Mouse (Mus musculus): ENCODE data around the gene Olfr763.
"Not testable (repeated sequence)": the region's sequence is repeated elsewhere in the genome, so short reads cannot be mapped to it uniquely, and the experiment has no call there.

The Olfr763 gene

DNA sequence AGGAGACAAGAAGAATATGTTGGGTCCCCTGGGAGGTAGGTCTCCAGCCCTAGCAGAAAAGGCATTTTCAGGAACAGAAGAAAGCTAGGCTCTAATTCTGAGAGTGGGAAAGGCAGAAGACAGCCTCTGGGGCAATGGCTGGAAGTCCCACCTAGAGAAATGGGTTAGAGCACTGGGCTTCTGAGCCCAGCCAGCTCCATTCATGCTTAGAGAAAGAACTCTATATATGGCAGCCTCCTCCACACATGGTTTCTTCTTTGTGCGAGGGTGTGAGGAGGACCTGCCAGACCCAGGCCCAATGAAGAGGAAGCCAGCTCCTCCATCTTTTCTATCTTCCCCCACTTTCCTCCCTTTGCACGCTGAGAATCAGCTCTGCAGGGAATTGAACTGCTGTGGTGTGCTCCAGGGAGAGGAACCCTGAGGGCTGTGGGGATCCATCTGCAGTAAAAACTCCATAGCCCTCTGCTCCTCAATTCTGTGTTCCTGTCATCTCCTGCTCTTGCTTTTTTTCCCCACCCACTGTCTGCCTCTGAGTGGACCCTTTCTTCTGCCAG, at the start of gene Olfr763:
Gene Olfr763 (plus strand): TSS at position 504 of the 554 bp plus-strand sequence.
- no peak for DNase-seq (ENCODE audit: low spot score)

DNA sequence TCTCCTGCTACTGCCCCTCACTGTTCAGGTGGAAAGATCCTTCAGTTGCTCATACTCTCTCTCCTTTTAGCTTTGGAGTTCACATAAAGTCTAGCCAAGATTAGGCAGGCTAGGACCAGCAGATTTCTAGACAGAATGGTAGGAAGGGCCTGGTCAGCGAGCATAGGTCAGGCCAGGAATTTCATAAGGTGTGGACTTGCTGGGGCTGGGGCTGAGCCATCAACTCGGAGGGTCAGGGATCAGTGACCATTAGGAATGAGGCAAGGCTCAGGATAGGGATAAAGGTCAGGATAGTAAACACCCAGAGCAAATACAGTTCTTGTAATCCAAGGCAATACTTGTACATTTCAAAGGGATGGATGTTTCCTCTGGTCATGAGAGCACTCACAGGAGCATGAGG, 45.6 kb upstream of the Olfr763 start:
- no peak for DNase-seq (ENCODE audit: low spot score)

DNA sequence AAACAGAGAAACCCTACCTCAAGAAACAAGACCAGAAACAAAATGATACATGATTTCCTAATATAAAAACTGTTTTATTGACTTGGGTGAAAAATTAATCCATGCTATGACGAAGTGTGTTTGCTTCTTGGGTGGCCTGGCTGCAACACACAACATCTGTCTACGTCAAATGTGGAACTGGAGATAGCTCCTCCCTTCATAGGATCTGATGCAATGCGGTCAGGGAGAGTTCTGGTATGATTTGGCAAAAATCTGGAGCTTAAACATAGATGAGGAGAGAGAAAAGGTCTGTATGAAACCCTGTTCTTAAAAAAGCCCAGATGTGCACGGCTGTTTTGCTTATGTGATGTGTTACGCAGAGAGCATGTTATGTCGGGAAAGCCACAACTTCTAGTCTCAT, 44.7 kb upstream of the Olfr763 start:
- no peak for DNase-seq (ENCODE audit: low spot score)

DNA sequence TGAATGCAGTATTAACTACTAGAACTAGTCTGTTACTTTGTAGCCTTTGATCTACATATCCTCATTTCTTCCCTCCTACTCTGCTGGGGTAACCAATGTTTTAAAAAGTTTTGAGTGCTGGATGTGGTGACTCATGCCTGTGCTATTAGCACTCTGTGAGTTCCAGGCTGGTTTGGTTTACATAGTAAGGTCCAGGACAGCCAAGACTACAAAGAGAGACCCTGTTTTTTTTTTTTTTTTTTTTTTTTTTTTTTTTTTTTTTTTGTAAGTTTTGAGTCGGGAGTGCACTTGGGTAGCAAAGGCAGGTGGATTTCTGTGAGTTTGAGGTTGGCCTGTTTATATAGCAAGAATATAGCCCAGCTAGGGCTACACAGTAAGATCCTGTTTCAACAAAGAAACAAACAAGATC, 42.2 kb upstream of the Olfr763 start:
- no peak for DNase-seq (ENCODE audit: low spot score)

DNA sequence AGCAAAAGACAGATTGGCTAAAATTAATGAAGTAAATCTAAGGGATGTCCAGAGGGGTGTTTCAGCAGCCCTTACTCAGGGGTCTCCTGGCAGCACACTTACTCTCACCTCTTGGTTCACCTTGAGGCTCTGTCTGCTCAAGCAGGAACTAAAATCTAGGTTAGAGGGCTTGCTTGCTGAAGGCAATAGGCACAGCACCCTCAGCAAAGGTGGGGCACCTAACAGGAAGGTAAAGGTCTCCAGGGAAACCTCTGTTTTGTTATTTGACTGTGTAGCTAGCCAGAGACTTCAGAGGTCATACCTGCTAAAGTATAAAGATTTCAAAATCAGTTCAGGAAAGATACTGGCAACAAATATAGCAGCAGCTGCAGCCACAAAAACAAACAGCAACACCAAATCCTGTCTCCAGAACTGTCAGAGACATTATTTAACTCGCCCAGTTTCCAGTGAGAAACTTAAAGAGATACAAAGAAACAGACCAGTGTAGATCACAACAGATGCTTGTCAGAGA, 39.8 kb upstream of the Olfr763 start:
- DNase-seq (ENCODE audit: low spot score) = no peak

DNA sequence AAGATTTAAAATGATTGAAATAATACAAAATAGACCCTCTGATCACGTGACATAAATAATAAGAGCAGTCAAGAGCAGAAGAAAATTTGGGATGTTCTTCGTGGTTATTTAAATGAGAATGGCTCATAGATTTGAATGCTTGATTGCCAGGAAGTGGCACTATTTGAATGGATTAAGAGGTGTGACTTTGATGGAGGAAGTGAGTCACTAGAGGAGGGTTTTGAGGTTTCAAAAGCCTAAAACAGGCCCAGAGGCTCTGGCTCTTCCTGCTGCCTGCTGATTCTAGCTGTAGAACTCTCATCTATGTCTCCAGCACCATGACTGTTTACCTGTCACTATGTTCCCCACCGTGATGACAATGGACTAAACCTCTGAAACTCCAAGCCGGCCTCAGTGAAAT, 37.8 kb upstream of the Olfr763 start:
- DNase-seq (ENCODE audit: low spot score) = no peak

DNA sequence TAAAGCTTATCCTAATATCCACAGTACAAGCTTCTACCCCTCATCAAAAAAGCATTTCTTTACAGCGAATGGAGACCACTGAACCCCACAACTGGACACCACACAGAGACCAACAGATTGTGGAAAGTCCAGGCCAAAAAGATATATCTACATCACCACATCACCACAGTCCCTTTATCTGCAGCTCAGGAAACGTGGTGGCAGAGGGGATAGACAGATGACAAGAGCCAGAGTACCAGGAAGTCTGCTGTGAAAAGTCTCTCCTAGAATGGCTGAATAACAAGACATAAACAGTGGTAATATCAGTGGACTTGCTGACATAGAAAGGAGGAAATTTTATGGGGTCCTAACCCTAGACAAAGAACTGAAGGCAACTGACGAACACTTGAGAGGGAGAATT, 34.2 kb upstream of the Olfr763 start:
- DNase-seq (ENCODE audit: low spot score) = no peak

DNA sequence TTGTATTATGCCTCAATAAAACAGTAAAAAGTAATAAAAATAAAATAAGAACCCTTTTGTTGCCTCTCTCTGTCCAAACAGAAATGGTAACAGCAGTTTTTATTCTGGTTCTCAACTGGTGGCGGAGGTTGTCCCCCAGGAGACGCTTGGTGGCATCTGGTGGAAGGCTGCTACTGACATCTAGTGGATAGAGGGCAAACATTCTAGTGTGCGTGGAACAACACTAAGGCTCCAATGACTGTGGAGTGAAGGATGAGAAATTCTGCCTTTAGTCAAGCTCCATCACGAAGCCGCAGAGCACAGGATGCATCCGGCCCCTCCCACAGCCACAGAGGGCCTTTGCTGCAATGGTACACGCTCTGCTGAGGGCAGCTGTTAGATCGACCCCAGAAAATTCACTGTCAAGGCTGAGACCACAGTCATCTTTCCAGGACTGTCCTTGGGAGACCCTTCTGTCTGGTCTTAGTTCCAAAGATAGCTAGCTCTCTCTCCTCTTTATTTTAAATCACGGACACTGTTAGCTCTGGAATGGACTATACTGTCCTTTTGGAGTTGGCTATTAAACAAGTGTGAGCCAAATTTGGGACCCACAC, 33.0 kb upstream of the Olfr763 start:
- no peak for DNase-seq (ENCODE audit: low spot score)

DNA sequence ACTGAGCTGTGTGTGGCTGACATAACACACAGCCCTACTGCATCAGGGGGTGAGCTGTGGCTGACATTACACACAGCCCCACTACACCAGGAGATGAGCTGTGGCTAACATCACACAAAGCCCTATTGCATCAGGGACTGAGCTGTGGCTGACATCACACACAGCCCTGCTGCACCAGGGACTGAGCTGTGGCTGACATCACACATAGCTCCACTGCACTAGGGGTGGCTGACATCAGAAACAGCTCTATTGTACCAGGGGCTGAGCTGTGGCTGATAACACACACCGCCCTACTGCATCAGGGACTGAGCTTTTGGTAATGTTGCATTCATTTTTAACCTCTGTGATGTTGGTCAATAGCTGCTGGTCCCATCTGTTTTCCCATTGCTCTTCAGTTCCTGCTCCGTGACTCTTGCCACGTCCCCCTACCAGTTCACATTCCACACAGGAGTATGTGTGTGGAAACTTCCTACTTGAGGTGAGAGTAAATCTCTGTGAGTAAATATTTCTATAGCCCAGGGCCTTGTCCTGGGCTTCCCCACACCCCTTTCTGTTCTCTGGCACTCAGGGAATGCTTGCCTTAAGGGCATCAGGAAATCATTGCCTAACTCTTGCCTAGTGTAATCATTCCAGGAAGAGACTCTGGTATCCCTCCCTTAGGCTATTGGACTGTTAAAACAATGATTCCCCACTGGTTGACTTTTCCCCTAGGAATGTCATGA, 29.8 kb upstream of the Olfr763 start:
- DNase-seq (ENCODE audit: low spot score) = no peak

DNA sequence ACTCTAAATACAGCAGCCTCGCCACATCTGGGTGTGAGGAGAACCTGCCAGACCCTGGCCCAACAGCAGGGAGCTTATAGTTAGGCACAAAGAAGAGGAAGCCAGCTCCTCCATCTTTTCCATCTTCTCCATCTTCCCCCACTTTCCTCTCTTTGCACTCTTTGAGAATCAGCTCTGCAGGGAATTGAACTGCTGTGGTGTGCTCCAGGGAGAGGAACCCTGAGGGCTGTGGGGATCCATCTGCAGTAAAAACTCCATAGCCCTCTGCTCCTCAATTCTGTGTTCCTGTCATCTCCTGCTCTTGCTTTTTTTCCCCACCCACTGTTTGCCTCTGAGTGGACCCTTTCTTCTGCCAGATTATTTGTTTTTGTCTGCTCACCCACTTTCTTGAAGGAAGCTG, 21.5 kb upstream of the Olfr763 start, which contains the start of gene Olfr9:
Gene Olfr9 (plus strand): TSS at position 301 of the 400 bp plus-strand sequence.
- not testable (repeated sequence) for DNase-seq (ENCODE audit: low spot score)

DNA sequence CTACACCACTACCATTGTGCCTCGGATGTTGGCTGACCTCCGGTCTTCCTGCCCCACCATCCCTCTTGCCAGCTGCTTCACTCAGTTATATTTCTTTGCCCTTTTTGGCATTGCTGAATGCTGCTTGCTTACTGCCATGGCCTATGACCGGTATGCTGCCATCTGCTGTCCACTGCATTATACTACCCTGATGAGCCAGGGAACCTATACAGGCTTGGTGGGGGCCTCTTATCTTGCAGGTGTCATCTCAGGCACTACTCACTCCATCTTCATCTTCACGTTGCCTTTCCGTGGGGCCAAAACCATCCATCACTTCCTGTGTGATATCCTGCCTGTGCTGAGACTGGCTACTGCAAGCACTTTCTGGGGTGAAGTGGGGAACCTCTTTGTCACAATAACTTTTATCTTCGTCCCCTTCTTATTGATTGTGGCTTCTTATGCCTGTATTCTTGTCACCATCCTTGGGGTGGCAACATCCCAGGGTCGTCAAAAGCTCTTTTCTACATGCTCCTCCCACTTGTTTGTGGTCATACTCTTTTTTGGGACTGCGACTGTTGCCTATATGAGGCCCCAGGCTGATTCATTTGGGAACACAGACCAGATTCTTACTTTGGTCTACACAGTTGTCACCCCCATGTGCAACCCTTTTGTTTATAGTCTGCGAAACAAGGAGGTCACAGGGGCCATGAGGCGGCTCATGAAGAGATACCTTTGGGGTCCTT, 20.3 kb upstream of the Olfr763 start:
- not testable (repeated sequence) for DNase-seq (ENCODE audit: low spot score)

DNA sequence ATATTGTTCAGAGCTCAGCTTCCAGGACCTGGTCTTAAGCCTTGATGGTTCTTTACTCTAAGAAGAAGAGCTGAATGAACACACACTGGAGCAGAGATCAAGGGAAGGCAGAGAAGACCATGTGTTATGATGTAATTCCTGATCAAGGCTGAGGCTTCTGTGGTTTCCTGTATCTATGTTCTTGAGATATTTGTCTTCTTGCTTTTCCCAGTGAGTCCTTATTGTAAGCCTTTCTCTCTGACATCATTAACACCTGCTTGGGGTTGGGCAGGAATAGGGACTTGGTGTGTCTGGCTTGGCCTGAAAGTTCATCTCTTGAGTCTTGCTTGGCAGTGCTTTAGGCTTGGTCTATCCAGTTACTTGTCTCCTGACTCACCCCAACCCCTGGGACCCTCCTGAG, 19.6 kb upstream of the Olfr763 start:
- DNase-seq (ENCODE audit: low spot score) = no peak

DNA sequence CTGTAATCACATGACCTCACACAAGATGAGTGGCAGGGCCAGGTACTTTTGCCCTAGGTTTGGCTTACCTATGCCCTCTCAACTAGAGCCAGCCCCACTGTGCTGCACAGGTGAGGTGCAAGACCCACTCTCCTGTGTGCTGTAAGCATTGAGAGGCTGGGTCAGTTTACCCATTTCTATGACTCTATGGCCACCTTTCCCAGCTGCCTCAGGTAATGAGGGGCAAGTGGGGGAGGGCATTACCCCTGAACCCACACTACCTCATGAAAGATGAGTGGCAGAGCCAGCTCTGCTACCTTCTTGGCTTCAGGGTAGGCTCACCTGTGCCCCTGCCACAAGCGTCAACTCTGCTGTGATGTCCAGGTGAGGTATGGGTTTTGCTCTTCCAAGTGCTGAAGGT, 14.8 kb upstream of the Olfr763 start:
- no peak for DNase-seq (ENCODE audit: low spot score)

DNA sequence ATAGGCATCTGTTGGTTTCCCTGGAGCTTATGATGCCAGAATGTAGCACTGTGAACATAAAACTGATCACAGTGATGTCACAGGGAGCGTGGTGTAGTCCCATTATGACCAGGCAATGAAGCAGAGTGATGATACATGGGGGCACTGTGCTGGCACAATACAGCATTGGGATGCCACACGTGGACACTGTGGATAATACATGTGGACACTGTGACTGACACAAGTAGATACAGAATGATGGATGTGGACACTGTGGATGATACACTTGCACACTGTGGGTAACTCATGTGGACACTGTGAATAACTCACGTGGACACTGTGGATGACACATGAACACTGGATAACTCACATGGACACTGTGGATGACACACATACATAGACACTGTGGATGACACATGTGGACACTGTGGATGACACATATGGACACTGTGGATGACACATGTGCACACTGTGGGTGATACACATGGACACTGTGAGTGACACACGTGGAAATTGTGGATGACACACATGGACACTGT, 14.0 kb upstream of the Olfr763 start:
- no peak for DNase-seq (ENCODE audit: low spot score)

DNA sequence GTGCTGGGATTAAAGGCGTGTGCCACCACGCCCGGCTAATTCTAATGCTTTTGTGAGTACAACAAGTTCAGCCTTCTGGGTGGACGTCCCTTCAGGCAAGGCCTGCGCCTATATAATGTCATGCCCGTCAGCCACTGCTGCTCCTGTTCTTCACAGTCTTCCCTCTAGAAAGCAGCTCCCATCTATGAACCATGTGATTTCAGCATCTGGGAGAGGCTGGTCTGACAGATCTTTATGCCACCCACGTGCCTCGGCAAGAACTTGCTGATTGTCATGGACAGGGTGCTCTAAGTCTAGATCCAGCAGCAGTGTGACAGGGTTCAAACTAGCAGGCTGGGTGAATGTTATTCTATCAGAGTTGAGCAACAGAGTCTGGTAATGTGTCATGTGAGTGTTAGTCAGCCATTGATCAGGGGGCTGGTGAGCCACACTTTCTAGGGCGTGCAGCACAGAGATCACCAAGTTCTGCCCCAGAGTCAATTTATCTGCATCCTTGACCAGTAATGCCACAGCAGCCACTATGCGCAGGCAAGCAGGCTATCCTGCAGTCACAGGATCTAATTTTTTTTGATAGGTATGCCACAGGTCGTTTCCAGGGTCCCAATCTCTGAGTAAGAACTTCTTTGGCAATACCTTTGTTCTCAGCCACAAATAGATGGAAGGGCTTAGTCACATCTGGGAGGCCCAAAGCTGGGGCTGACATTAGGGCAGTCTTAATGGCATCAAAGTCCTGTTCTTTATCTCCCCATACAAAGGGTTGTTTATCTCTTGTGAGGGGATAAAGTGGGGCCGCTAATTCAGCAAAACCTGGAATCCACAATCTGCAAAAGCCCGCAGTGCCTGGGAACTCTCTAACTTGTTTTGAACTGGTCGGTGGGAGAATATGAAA, 6.3 kb upstream of the Olfr763 start:
- no peak for DNase-seq (ENCODE audit: low spot score)

DNA sequence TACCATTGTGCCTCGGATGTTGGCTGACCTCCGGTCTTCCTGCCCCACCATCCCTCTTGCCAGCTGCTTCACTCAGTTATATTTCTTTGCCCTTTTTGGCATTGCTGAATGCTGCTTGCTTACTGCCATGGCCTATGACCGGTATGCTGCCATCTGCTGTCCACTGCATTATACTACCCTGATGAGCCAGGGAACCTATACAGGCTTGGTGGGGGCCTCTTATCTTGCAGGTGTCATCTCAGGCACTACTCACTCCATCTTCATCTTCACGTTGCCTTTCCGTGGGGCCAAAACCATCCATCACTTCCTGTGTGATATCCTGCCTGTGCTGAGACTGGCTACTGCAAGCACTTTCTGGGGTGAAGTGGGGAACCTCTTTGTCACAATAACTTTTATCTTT, 920 bp downstream of the Olfr763 start:
- DNase-seq (ENCODE audit: low spot score) = not testable (repeated sequence)

DNA sequence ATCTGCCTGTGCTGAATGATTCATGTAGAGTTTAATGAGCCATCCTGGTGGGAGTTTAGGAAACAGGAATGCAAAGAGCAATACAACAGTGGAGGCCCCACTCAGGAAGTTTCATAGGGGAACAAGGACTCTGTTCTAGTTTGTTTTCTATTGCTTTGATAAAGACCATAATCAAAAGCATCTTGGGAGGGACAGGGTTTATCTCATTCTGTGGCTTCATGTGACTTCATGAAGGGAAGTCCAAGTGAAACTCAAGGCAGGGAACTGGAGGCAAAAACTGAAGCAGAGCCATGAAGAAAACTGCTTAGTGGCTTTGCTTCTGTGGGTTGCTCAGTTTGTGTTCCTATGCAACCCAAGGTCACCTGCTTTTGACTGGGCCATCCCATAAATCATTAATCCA, 3.9 kb downstream of the Olfr763 start:
- no peak for DNase-seq (ENCODE audit: low spot score)

DNA sequence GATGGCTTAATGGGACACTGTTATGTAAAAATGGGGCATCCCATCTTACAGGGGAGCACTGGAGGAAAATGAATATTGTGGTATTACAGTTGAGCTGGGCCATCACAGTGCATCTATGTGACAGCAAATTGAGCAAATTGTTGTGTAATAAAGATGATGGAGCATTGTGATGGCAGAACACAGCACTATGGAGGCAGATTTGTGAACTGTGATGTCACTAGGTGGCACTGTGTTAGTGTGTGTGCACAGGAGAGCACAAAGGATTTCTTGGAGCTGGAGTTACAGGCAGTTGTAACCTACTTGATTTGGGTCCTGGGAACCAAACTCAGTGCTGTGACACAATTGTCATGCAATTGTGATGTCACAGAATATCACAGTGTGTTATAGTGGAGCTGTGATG, 12.7 kb downstream of the Olfr763 start:
- DNase-seq (ENCODE audit: low spot score) = no peak

DNA sequence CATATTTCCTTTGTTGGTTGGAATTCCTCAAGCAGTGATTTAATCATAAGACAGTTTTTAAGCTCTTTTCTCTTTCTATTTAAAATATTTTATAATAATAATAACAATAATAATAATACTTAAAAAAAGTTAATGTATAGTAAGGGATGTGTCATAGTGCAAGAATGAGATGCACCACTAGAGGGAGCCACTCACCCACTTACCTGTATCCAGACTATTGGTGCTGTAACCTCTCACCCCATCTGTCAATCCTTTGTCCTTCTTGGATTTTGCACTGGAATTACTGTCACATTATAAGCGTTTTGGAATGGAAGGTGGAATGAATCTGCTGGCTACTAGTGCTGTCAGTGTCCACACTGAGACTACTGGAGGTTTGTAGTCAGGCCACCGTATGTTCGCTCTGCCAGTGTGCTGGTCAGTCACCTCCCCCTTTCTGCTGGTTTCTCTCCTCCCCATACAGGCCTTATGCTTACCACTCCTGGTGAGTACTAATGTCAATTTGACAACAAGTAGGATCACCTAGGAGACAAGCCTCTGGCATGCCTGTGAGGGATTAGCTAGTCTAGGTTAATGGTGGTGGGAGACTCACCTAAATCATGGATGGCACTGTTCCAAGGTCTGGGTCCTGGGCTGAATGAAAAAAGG, 15.5 kb downstream of the Olfr763 start:
- no peak for DNase-seq (ENCODE audit: low spot score)

DNA sequence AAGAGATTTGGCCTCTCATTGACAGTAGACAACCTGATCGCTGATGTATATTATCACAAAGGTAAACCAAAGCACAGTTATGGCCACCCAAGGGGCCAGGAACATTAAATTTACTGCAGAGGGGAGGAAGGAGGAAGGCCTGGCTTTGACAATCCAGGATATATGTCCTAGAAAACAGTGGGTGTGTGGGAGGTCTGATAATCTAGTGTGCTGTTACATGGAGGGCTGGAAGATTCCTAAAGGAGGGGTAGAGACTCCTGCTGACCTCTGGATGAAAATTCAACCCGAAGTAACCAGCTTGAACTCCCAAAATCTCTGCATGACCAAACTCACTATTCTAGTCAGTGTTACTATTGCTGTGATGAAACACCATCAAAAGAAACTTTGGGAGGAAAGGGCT, 17.8 kb downstream of the Olfr763 start:
- no peak for DNase-seq (ENCODE audit: low spot score)

DNA sequence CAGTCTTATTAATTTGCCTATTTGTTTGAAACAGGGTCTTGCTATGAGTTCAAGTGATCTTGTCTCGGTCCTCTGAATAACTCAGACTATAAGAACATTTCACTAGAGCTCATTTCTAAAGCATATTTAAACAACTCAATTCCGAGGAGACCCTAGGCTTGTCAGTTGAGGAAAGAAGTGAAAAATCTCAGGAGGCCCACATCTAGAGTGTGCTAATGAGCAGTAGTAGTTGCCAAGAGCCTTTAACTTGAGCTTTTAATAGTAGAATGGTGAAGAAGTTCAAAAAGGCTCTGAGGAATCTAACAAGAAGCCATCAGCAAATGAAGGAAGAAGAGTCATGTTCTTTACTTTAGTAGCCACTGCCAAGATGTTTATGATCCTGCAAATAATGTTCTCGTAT, 29.2 kb downstream of the Olfr763 start, which contains the start of gene Olfr764-ps1:
Gene Olfr764-ps1 (minus strand): TSS at position 101 of the 400 bp plus-strand sequence.
- DNase-seq (ENCODE audit: low spot score) = no peak

Measured in ovary, adult 18-20 months (tissue).